Mouse (Mus musculus): ENCODE measurements around the gene Fam163b.

The Fam163b gene

DNA sequence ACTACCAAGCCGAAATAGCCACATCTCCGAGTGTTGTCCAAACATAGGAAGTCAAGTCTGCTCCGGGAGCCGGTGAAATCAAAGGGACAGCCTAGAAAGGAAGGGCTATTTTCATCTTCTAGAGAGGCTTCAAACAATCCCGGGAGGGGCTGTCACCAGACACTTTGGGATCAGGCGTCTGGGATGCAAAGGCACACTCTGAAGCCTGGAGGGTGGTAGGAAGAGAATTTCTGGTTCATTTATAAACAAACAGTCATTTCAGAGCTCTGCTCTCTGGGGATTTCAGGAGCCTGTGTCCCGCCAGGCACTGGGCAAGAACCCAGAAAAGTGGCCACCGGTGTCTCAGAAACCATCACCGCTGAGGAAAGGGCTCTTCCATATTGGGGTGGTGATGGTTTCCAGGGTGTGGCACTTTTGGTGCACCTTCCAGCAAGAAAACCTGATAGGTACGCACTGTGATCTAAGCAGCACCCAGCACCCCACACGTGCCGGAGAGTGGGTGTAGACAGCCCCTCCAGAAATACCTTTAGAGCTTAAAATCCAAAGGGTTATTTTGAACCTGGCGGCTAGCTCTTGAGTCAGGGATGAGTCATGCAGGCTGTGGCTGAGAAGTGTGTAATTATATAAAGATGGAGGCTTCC, 45.8 kb downstream of the Fam163b start:
- in situ Hi-C loops (cut with MboI; ENCODE audit: low pct_unique_long_range_greater_than_20kb in 1 of 2, low sequenced_read_pairs in 2 of 2, unreplicated experiment in 1 of 2) = no loop called here

DNA sequence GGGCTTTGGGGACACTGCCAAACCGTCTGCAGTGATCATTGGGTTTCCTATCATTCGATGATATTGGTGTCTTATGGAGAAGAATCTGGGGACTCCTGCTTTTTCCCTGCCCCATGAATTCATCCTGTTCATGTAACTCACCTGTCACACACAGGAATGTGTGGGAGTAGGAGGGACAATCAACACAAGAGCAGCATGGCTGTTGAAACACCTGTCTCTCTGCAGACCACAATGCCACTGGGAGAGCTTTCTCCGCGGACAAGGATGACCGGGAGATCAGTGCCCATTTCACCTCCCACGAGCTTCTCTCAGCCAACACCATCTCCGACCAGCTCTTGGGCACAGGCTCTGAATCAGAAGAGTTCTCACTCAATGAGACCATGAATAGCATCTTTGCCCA, 47.1 kb downstream of the Fam163b start:
- in situ Hi-C loops (cut with MboI; ENCODE audit: low pct_unique_long_range_greater_than_20kb in 1 of 2, low sequenced_read_pairs in 2 of 2, unreplicated experiment in 1 of 2) = no loop called here

DNA sequence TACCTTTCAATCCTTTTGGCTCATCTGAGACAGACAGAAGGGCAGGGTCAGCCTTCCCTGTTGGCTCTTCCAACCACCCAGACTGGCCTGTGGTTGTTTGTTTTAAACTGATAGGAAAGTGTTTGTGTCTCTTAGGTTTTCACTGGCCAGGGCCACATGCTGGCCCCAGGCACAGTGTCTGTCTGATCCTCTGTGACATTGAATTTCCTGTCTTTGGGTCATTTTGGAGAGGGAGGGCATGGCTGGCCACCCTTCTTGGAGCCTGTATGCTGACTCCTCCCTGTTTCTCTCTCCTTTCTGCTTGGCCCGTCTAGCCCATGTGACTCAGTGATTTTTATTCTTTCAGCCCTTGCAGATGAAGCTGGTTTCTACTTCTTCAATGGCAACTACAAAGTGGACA, 53.1 kb downstream of the Fam163b start:
- in situ Hi-C loops (cut with MboI; ENCODE audit: low pct_unique_long_range_greater_than_20kb in 1 of 2, low sequenced_read_pairs in 2 of 2, unreplicated experiment in 1 of 2) = no loop called here

DNA sequence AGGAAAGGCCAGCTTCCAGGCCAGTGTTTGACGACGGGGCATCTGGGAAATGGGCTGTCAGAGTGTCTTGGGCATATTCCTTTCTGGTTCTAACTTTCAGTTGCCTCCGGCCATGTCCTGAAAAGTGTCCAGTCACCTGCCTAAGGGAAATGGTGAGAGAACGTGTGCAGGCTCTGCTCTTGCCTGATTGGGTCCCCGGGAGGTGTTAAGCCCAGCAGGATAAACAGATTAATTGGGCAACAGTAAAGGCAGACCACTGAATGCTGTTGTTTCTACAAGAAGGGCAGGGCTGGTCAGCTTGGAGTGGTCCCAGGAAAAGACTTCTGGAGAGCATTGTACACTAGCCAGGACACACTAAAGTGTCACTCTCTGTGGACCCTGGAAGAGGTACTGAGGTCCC, 53.6 kb downstream of the Fam163b start:
- in situ Hi-C loops (cut with MboI; ENCODE audit: low pct_unique_long_range_greater_than_20kb in 1 of 2, low sequenced_read_pairs in 2 of 2, unreplicated experiment in 1 of 2) = no loop called here

DNA sequence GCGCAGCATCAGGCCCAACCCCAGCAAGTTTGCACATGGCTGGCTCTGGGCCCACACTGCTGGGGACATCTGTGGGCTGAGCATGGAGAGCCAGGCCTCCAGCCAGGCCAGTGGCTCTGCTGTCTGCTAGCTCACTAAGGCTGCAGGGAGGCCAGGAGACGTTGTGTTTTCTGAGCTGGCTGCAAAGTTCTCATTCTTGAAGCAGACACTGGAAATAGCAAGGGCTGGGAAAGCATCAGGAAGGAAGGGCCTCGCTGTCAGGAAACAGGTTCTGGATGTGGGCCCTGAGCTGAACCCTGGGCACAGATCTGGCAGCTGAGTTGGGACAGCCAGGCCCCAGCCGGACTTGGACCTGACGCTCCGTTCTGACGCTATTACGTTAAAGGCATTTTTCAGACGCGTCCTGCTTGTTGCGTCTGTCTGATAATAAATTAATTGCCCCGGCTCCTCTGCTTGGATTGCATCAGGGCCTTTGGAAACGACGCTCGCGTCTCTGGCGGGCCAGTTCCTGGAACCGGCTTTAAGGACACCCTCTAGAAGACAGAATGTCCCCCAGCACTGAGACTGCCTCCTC, 54.1 kb downstream of the Fam163b start:
- in situ Hi-C loops (cut with MboI; ENCODE audit: low pct_unique_long_range_greater_than_20kb in 1 of 2, low sequenced_read_pairs in 2 of 2, unreplicated experiment in 1 of 2) = no loop called here

DNA sequence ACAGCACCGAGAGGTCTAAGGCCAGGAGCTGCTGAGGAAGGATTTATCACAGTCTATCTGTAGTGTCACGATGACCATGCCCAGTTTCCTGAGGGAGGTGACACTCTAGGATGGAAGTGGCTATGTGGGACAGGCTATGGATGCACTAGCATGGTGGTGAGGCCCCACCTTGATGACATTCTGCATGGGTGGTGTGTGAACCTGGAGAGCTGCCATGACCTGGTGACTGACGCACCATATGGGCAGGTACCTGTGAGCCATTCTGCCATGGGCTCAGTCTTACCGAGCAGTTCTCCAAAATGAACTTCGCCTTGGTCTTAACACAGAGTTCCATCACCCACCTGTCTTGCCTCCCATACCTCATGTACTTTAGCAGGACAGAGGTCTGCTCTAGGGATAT, 54.7 kb downstream of the Fam163b start:
- in situ Hi-C loops (cut with MboI; ENCODE audit: low pct_unique_long_range_greater_than_20kb in 1 of 2, low sequenced_read_pairs in 2 of 2, unreplicated experiment in 1 of 2) = no loop called here

DNA sequence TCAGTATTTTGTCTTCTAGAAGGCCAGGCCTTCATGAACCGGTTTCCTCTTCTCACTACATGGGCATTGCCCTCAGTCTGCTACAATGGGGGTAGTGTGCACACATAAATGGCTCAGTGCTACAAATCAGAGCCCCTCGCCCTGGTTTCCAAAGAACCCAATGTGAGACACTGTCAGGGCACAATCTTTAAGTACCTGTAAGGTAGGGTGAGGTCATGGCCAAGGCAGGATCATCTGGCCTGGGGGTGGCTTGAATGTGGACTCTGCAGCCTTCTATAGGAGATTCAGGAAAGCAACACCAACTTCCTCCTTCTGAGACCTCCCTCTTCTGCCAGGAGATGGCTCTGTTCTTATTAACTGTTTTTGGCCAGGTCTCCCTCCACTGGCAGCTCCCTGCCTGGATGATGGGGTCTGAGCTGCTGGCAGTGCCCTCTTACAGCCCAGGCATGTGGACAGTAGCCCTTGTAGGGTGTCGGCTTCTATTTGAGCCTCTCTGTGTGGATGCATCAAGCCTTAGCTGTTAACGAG, 55.7 kb downstream of the Fam163b start:
- in situ Hi-C loops (cut with MboI; ENCODE audit: low pct_unique_long_range_greater_than_20kb in 1 of 2, low sequenced_read_pairs in 2 of 2, unreplicated experiment in 1 of 2) = no loop called here

DNA sequence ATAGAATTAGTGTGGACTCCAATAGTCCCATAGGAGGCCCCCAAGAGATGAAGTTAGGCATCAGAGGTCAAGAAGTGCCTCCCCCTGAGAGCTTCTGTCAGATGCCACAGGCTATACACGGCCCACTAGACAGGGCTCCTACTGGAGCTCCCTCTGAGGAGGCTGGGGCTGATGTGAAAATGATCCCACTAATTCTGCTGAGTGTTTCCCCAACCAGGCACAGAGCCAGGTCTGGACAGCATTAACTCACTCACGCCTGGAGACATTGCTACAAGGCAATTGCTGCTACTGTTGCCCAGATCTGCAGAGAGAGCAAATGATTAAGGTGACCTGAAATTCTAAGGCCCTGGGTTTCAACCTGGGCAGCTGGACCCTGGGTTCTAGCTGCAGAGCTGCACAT, 56.5 kb downstream of the Fam163b start:
- in situ Hi-C loops (cut with MboI; ENCODE audit: low pct_unique_long_range_greater_than_20kb in 1 of 2, low sequenced_read_pairs in 2 of 2, unreplicated experiment in 1 of 2) = no loop called here

DNA sequence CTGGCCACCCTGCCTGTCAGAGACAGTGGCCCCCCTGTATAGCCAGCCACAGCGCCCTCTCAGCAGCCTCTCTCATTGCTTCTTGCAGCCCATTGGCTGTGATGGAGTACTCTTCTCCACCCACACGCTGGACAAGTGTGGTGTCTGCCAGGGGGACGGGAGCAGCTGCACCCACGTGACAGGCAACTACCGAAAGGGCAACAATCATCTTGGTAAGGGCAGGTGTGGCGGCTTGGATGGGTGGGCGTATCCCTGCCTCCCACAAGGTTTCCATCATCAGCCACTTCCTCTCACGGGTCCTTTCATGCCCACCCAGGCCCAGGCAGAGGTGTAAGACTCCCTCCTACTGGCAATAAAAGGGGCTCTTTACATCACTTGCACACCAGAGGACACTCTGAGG, 57.3 kb downstream of the Fam163b start:
- in situ Hi-C loops (cut with MboI; ENCODE audit: low pct_unique_long_range_greater_than_20kb in 1 of 2, low sequenced_read_pairs in 2 of 2, unreplicated experiment in 1 of 2) = no loop called here

DNA sequence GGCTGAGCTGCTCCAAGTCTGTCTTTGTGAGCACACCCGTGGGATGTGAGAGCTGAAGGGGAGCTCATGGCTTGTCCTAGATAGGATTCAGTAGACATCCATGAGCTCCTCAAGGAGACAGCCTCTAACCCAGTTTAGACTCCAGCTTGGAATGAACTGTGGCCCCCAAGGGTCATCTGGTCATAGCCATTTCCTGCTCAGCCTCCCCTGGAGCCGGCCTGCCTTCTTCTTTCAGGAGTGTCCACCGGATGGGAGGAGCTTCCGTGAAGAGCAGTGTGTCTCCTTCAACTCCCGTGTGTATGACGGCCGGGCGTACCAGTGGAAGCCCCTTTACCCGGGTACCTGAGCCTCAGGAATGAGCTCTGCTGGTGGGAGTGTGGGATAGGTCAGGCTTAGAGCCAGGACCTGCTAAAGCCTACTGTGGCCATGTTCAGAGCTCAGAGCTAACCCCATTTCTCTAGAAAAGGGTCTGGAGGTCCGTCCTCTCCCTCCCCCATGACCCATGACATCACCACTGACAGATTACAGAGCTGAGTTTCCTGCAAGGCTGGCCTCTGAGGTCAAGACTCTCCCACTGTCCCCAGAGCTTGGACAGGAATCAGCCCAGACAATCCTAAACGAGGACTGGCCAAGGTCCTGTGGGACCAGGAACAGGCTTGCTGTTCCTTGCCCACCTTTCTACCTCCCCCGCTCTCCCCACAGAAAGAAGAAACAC, 58.4 kb downstream of the Fam163b start:
- in situ Hi-C loops (cut with MboI; ENCODE audit: low pct_unique_long_range_greater_than_20kb in 1 of 2, low sequenced_read_pairs in 2 of 2, unreplicated experiment in 1 of 2) = no loop called here

DNA sequence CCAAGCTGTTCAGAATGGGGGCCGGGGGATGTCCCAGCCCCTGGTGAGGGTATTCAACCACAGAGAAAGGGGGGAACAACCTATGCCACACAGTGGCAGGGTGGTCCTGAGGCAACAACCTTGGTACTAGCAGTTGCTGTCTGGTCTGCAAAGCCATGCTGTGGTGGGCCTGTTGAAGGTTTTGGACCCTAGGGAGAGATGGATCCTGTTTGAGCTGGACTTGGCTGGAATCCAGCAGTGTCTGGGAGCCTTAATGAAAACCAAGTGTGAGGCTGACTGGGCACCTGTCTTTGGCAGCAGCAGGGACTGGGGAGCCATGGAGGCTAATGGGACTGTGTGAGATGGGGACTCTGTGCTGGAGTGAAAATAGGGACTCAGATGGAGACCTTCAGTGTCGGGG, 62.6 kb downstream of the Fam163b start:
- in situ Hi-C loops (cut with MboI; ENCODE audit: low pct_unique_long_range_greater_than_20kb in 1 of 2, low sequenced_read_pairs in 2 of 2, unreplicated experiment in 1 of 2) = loop anchor here in 1 of 2 experiments (5.0 kb wide), 1 partner anchor 153 kb away; no protein-coding TSS in a partner anchor

DNA sequence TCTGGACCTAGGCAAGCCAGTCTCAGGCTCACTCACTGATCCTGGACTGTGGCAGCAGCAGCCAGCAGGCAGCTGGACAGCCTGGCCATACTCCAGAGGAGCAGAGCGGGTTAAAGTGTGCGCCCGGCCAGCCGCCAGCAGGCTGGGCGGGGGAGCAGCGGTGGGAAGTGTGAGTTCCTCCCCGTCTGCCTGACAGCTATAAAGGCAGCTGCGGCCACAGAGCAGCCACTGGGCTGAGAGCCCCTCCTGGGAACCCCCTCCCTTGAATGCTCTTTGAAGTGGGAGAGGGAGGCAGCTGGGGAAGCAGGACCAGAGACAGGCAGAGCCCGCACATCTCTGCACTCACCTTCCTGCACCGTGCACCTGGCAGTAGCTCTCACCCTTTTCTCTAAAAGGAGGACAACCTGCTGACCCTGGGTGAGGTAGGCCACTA, 63.1 kb downstream of the Fam163b start, which contains the start of gene Adamtsl2:
Gene Adamtsl2, plus strand, starts transcription at position 228 of the 433 bp plus-strand sequence.
- in situ Hi-C loops (cut with MboI; ENCODE audit: low pct_unique_long_range_greater_than_20kb in 1 of 2, low sequenced_read_pairs in 2 of 2, unreplicated experiment in 1 of 2) = loop anchor here in 1 of 2 experiments (5.0 kb wide), 1 partner anchor 153 kb away; no protein-coding TSS in a partner anchor

DNA sequence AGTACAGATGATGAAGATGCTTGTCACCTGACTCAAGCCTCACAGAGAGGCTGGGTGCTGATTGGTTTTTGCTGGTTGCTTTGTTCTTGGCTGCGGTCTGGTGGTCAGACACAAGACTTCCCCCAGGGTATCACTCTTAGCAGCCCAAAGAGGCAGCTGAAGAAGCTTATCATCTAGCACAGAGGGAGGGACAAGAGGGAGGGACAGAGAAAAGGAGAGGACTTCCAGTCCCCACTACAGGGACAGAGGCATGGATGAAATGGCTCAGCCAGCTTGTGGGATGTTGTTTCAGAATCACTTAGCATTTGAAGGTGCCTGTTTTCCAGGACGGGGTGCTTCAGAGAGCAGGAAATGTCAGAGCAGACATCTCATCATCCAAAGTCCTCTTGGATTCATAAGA, 64.0 kb downstream of the Fam163b start:
- in situ Hi-C loops (cut with MboI; ENCODE audit: low pct_unique_long_range_greater_than_20kb in 1 of 2, low sequenced_read_pairs in 2 of 2, unreplicated experiment in 1 of 2) = loop anchor here in 1 of 2 experiments (5.0 kb wide), 1 partner anchor 154 kb away; no protein-coding TSS in a partner anchor

DNA sequence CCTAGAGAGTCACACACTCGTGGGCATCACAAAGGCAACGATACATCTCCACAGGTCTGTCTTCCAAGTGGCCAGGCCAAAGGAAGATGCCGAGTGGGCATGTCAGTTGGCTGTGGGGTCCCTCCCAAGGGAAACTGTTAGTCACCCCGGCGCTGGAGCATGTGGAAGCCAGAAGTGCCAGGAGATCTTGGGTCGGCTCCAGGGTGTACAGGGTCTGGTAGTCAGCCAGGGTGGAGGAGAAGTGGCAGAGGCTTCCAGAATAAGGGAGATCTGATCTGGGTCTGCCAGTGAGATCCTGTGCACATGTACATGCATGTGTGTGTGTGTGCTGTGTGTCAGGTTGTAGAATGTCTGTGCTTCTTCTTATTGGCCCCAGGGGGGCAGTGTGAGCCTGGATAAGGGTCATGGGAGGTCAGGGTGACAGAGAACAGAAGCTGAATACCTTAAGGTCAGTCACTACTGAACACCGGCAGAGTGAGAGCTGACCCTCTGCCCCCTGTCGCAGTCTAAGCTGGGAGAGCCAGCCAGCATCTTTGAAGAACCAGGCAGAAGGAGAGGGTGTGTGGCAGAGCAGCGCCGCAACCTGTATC, 64.5 kb downstream of the Fam163b start:
- in situ Hi-C loops (cut with MboI; ENCODE audit: low pct_unique_long_range_greater_than_20kb in 1 of 2, low sequenced_read_pairs in 2 of 2, unreplicated experiment in 1 of 2) = loop anchor here in 1 of 2 experiments (5.0 kb wide), 1 partner anchor 155 kb away; no protein-coding TSS in a partner anchor

DNA sequence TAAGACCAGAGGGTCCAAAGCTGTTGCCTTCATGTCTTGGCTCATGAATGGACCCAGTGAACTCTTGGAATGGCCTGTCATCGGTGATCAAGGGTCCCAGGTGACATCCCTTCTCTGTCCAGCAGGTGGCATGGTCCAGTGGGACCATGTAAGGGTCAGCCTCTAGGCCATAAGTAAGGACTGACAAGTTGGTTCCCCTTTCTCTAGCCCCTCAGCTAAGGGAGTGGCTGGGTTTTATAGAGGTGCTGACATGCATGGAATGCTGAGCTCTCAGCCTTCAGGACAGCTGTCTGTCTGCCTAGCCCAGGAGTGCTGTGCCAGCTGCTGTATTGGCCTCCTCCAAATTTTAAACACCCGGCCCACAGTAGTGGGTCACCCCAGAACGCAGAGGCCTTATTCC, 66.8 kb downstream of the Fam163b start:
- in situ Hi-C loops (cut with MboI; ENCODE audit: low pct_unique_long_range_greater_than_20kb in 1 of 2, low sequenced_read_pairs in 2 of 2, unreplicated experiment in 1 of 2) = loop anchor here in 1 of 2 experiments (5.0 kb wide), 1 partner anchor 157 kb away; no protein-coding TSS in a partner anchor

DNA sequence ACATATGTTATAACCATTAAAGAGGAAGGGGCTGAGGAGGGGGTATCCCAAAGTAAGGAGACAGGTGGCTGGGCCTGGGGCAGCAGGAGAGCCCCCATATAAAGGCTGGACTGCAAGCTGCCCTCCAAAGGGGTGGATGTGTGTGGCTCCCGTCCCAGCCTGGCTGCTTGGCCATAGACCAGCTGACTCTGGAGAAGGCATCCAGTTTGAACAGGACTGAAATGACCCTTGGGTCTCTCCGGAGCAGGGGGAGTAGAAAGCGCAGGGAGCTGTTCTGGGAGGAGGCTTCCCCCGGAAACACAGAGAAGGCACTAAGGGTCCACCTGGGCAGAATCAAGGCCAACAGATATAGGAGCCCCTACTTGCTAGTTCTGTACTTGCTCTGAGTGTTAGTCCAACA, 67.5 kb downstream of the Fam163b start:
- in situ Hi-C loops (cut with MboI; ENCODE audit: low pct_unique_long_range_greater_than_20kb in 1 of 2, low sequenced_read_pairs in 2 of 2, unreplicated experiment in 1 of 2) = loop anchor here in 1 of 2 experiments (5.0 kb wide), 1 partner anchor 157 kb away; no protein-coding TSS in a partner anchor

DNA sequence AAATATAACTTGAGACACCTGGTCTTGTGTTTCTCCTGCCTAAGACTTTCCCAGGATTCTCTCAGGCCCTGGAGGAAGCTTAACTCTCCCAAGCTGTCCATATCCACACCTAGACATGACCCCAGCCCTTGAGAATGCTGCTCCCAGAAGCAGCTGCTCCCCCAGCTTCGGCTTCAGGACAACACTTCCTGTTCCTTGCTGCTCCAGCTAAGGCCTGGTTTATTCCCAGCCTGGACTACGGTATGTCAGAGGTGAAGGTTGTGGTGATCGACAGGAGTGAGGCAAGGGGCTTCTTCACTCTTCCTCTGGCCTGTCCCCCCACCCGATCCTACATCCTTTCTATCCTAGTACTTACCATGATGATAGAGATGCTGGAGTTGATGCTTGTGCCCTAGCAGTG, 68.9 kb downstream of the Fam163b start:
- in situ Hi-C loops (cut with MboI; ENCODE audit: low pct_unique_long_range_greater_than_20kb in 1 of 2, low sequenced_read_pairs in 2 of 2, unreplicated experiment in 1 of 2) = no loop called here

DNA sequence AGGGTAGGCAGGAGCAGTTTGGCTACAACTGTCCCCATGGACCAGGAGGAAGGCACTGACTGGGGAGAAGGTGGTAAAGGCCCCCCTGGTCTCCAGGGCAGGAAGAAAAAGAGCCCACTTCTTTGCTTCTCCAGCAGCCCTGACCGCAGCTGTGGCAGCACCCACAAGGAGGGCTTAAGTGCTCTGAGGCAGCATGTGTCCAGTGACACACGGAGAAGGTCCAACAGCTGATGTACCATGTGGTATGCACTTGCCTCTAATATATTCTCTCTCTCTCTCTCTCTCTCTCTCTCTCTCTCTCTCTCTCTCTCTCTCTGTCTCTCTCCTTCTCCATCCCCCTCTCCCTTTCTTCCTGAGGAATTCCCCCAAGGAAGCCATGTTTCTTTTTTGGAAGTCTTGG, 70.3 kb downstream of the Fam163b start, which contains the start of gene Mymk:
Gene Mymk, minus strand, starts transcription at position 202 of the 400 bp plus-strand sequence.
- in situ Hi-C loops (cut with MboI; ENCODE audit: low pct_unique_long_range_greater_than_20kb in 1 of 2, low sequenced_read_pairs in 2 of 2, unreplicated experiment in 1 of 2) = no loop called here

DNA sequence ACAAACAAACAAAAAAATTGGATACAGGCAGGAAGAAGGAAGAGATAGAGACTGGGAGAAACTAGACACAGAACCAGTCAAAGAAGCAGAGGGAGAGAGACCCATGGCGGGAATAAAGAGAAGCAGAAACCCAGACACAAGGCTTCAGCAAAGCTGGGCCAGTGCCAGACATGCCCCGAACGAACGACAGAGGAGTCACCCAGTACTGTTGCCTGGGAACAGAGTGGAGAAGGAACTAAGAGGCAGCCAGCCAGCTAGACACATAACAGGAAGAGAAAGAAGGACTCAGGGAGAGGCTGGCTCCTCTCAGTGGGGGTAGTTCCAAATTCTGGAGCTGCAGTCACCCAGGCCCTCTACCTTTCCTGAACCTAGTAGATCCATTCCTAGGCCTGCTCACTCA, 71.2 kb downstream of the Fam163b start:
- in situ Hi-C loops (cut with MboI; ENCODE audit: low pct_unique_long_range_greater_than_20kb in 1 of 2, low sequenced_read_pairs in 2 of 2, unreplicated experiment in 1 of 2) = no loop called here

Measured in mouse embryonic stem cell (cell line).